In the genomic region with DNA sequence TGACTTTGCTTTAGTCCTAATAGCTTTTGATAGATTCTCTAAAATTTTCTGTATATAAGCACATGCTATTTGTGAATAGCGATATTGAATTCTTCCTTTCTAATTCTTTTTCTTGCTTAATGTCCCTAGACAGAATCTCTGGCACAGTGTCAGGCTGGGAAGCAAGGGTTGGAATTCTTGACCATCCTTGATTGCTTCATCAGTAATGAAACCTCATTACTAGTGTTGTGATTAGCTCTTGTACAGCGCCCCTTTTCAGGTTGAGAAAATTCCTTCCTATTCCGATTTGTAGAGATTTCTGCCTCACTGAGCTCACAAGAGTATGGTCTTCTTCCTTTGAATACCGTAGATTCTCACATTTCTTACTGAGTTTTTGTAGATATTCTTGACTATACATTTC, we compare ENCODE assay signal across 19 mouse cellular contexts.
"Had no signal": no experiment of that assay in that cellular context is flagged by ENCODE, and none has a peak within 500 bp of the region (broad histone marks: within the 10 kb centered on the region; RNA-seq: fewer than 3 reads in every experiment).

No protein-coding gene starts in this region.

- H3K9ac ChIP-seq: kidney, embryonic 15.5 days; liver, embryonic 13.5 days; midbrain, embryonic 12.5 days; midbrain, embryonic 15.5 days; neural tube, embryonic 12.5 days; neural tube, embryonic 15.5 days had no signal

- H3K9me3 ChIP-seq: kidney, embryonic 15.5 days; liver, embryonic 13.5 days; midbrain, embryonic 12.5 days; midbrain, embryonic 15.5 days; neural tube, embryonic 12.5 days; neural tube, embryonic 15.5 days had no signal

- H3K4me1 ChIP-seq: kidney, embryonic 15.5 days; liver, embryonic 13.5 days; neural tube, embryonic 12.5 days; neural tube, embryonic 15.5 days had no signal

- H3K27ac ChIP-seq: kidney, embryonic 15.5 days; left cerebral cortex, adult 2 months; liver, embryonic 13.5 days; macrophage; midbrain, embryonic 12.5 days; midbrain, embryonic 15.5 days; neural tube, embryonic 12.5 days; neural tube, embryonic 15.5 days; stomach, postnatal 0 days had no signal

- DNase-seq: kidney, postnatal 10 days; kidney, postnatal 36 days; layer of hippocampus, postnatal 36 days; liver, embryonic 13.5 days; lung, adult 2 months; right cerebral cortex, adult 18-20 months; right cerebral cortex, postnatal 14 days; right cerebral cortex, postnatal 4 days; thymus, adult 2 months; thymus, postnatal 14 days; thymus, postnatal 4 days had no signal

- H3K4me2 ChIP-seq: kidney, embryonic 15.5 days; liver, embryonic 13.5 days; midbrain, embryonic 12.5 days; midbrain, embryonic 15.5 days; neural tube, embryonic 12.5 days; neural tube, embryonic 15.5 days had no signal

- H3K36me3 ChIP-seq: kidney, embryonic 15.5 days; liver, embryonic 13.5 days; midbrain, embryonic 12.5 days; midbrain, embryonic 15.5 days; neural tube, embryonic 12.5 days; neural tube, embryonic 15.5 days had no signal

- H3K27me3 ChIP-seq: kidney, embryonic 15.5 days; liver, embryonic 13.5 days; midbrain, embryonic 12.5 days; midbrain, embryonic 15.5 days; neural tube, embryonic 12.5 days; neural tube, embryonic 15.5 days had no signal

- H3K4me3 ChIP-seq: kidney, embryonic 15.5 days; left cerebral cortex, adult 2 months; liver, embryonic 13.5 days; midbrain, embryonic 12.5 days; midbrain, embryonic 15.5 days; neural tube, embryonic 12.5 days; neural tube, embryonic 15.5 days had no signal
